Mouse (Mus musculus): ENCODE measurements around the gene Ccdc85c. TPM values are rescaled to one million over a fixed set of nuclear protein-coding genes. Genes with fewer than 3 reads are reported as not detected.

Ccdc85c gene
- polyA plus RNA-seq, 1 experiment, result 22.5 TPM

DNA sequence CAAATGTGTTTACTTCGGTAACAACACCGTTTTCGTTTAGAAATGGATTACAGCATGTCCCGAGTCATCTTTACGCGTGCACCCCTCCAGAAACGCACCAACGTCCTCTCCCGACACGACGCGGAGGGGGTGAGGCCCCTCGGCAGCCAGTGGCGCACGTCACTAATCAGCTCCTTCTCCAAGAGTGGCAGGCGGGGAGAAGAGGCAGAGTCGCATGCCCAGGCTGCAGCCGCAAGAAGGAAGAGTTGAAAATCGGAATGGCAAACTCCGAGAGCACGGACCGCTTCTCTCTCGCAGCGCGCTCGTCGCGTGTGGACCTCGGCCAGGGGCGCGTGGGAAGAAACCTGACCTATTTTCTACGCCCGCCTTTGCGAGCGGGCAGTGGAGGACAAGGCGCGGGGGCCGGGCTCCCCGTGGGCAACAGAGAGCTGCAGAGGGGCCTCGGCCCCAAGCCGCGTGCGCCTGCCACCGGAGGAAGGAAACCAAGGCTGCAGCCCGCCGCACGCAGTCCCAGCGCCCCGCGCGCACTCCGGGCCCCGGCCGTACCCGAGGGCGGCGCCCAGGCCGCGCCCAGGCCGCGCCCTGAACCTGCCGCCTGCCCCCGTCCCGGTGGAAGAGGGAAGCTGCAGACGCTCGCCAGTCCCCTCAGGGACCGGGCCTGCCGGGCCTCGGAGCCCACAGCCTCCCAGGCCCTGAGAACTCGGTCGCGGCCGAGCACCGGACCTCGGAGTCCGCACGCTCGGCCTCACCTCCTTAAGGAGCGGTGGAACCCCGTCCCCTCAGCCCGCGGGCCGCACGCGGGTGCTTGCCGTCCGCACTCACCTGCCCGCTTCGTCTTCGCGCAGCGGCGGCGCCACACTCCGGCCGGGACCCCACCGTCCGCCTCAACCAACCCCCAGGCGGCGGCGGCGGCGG is 96.6 kb downstream of the Ccdc85c start:
- TF ChIP-seq CTCF (IDR thresholded peaks at IDR 0.05; ENCODE audit: insufficient read depth, low read length) (no peak), POLR2A (IDR thresholded peaks at IDR 0.05; ENCODE audit: borderline replicate concordance, extremely low read depth, low read depth, low read length) (peak; percentile 35; the same call in 1 of the 2 replicates)
- under 1% methylated on average over 100 of the region's 103 CpGs for WGBS
- Histone ChIP-seq H3K4me3 (replicated peaks; ENCODE audit: extremely low read depth, low read depth, low read length) (peak overlapping the region; percentile 81), H3K4me1 (ENCODE audit: control insufficient read depth, insufficient read depth, low read length) (peaks cover 15% of the 10 kb centered on the region)
- DNase-seq, result peak; percentile 56

DNA sequence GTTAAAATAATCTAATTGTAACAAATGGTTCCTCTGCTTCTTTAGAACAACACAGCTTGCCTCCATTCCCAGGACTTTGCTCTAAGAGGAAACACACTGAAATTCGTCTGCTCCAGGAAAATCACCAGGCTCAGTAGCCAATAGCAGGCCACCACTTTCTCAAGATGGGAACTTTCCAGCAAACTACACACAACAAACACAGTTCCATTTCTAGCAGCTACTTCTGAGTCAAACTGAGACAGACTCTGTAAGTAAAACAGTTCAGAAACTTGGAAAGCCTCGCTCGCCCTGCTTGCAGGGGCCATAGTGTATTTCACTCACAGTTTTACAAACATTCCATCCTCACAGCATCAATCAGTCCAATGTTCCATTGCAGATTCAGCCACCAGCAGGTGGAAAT is 98.9 kb downstream of the Ccdc85c start:
- no peak for DNase-seq
- TF ChIP-seq CTCF (IDR thresholded peaks at IDR 0.05; ENCODE audit: insufficient read depth, low read length) (no peak), POLR2A (IDR thresholded peaks at IDR 0.05; ENCODE audit: borderline replicate concordance, extremely low read depth, low read depth, low read length) (no peak)
- Histone ChIP-seq H3K4me3 (replicated peaks; ENCODE audit: extremely low read depth, low read depth, low read length) (no peak overlapping the region), H3K4me1 (ENCODE audit: control insufficient read depth, insufficient read depth, low read length) (peaks cover 27% of the 10 kb centered on the region)
- WGBS, result 47% methylated on average over 3 of the region's 3 CpGs

DNA sequence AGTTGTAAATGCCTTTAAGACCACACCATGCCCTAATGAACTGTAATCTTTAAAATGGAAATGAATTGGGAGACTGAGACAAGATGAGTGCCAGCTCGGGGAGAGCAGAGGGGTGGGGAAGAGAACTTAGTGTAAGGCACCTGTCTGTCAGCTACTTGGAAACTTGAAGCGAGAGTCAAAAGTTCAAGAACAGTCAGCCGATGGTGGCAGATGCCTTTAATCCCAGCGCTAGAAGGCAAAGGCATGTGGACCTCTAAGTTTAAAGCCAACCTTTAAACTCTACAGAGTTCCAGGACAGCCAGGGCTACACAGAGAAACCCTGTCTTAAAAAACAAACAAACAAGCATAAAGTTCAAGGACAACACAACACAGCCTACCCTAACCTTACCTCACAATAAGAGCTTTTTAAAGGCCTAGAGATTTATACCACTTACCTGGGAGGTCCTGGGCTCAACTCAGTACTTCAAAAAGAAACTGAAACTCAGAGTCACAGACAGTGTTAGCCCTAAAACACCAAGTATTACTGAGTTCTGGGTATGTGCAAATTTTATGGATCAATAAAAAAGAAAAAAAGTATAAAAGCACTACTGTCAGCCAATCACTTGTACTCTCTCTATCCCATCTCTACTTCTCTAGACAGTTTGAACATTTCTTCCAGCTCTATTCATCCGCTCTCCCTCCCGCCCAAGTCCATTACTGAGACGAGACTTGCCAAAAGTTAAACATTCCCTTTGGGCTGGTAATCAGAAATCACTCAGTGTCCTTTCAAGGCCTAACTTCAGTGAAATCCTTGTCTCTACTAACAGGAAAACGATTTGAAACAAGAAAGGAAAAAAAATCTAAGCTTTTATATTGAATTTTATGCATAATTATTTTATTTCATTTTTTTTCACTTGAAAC is 100.4 kb downstream of the Ccdc85c start:
- Histone ChIP-seq H3K4me1 (ENCODE audit: control insufficient read depth, insufficient read depth, low read length) (peaks cover 29% of the 10 kb centered on the region), H3K4me3 (replicated peaks; ENCODE audit: extremely low read depth, low read depth, low read length) (no peak overlapping the region)
- WGBS, result 51% methylated on average over 8 of the region's 8 CpGs
- TF ChIP-seq POLR2A (IDR thresholded peaks at IDR 0.05; ENCODE audit: borderline replicate concordance, extremely low read depth, low read depth, low read length) (no peak), CTCF (IDR thresholded peaks at IDR 0.05; ENCODE audit: insufficient read depth, low read length) (no peak)
- no peak for DNase-seq

DNA sequence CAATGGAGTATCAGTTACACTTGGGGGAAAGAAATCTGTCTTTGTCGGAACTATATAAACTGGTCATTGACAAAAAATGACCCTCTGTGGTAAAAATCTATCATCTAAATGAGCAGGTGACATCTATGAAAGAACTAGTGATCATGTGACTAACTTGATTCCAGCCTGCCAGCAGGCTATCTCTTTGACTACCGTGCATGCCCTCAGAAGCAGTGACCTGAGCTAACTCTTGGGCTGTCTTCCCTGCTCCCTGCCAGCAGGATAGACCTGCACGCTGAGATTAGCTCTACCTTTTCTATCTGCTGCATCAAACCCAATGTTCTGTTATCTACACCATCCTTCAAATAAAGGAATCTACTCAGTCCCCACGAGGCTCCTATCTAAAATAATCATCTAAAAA is 102.6 kb downstream of the Ccdc85c start:
- 54% methylated on average over 4 of the region's 4 CpGs for WGBS
- TF ChIP-seq CTCF (IDR thresholded peaks at IDR 0.05; ENCODE audit: insufficient read depth, low read length), result no peak
- no peak for TF ChIP-seq POLR2A (IDR thresholded peaks at IDR 0.05; ENCODE audit: borderline replicate concordance, extremely low read depth, low read depth, low read length)
- H3K4me3 ChIP-seq (replicated peaks; ENCODE audit: extremely low read depth, low read depth, low read length), result no peak overlapping the region
- DNase-seq, result no peak
- peaks cover 35% of the 10 kb centered on the region for H3K4me1 ChIP-seq (ENCODE audit: control insufficient read depth, insufficient read depth, low read length)

DNA sequence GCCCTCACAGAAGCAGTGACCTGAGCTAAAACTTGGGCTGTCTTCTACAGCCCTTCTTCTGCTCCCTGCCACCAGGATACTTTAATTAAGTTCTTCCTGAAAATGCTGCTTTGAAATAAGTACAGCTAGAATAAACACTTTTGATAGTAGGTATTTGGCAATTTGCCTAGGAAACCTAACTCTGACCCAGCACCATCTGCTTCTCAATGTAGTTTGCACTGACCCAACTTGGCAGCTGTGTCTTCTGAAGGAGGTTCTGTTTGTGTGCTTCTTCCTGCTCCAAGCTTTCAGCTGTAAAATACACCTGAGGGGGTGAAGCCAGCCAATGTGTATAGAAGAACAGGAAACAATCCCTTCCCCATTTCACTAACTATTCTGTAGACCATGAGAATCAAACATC is 103.9 kb downstream of the Ccdc85c start:
- no peak overlapping the region for H3K4me3 ChIP-seq (replicated peaks; ENCODE audit: extremely low read depth, low read depth, low read length)
- TF ChIP-seq CTCF (IDR thresholded peaks at IDR 0.05; ENCODE audit: insufficient read depth, low read length) (no peak), POLR2A (IDR thresholded peaks at IDR 0.05; ENCODE audit: borderline replicate concordance, extremely low read depth, low read depth, low read length) (no peak)
- peaks cover 30% of the 10 kb centered on the region for H3K4me1 ChIP-seq (ENCODE audit: control insufficient read depth, insufficient read depth, low read length)
- no peak for DNase-seq

DNA sequence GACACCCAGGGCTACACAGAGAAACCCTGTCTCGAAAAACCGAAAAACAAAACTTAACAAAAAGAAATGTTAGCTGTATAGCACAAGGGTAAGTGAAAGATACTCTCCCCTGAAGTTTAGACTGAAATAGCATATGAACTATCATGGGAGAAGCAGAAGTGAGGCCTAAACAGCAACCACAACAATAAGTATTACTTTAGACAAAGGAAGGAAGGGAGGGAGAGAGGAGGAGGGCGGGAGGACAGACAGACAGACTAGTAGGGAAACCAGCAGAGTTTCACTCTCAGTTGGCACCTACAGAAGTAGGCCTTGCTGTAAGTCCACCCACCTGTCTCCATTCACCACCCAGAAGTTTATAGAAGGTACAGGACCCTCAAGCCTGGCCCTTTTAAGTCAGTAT is 104.8 kb downstream of the Ccdc85c start:
- no peak for TF ChIP-seq CTCF (IDR thresholded peaks at IDR 0.05; ENCODE audit: insufficient read depth, low read length)
- no peak for TF ChIP-seq POLR2A (IDR thresholded peaks at IDR 0.05; ENCODE audit: borderline replicate concordance, extremely low read depth, low read depth, low read length)
- DNase-seq, result no peak
- WGBS, result 64% methylated on average over 3 of the region's 3 CpGs
- Histone ChIP-seq H3K4me3 (replicated peaks; ENCODE audit: extremely low read depth, low read depth, low read length) (no peak overlapping the region), H3K4me1 (ENCODE audit: control insufficient read depth, insufficient read depth, low read length) (peaks cover 28% of the 10 kb centered on the region)

DNA sequence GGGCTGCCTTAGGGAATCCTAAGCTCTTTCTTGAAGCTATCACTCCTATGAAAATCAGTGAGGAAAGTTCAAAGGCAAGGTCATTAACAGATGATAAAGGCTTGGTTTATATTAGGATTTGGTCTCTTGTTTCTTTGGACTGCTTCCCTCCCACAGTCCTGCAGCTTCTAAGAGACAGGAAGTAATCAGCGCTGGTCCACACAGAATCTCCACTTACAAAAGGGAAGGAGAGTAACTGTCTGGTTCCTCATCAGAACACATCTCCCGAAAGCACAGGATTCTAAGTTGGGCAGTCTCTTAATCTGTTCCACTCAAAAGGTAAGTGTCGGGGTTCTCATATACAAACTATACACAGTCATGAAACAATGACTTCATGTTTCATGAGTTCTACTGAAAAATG is 106.3 kb downstream of the Ccdc85c start:
- Histone ChIP-seq H3K4me3 (replicated peaks; ENCODE audit: extremely low read depth, low read depth, low read length) (no peak overlapping the region), H3K4me1 (ENCODE audit: control insufficient read depth, insufficient read depth, low read length) (peaks cover 28% of the 10 kb centered on the region)
- TF ChIP-seq CTCF (IDR thresholded peaks at IDR 0.05; ENCODE audit: insufficient read depth, low read length), result no peak
- no peak for TF ChIP-seq POLR2A (IDR thresholded peaks at IDR 0.05; ENCODE audit: borderline replicate concordance, extremely low read depth, low read depth, low read length)
- DNase-seq, result no peak
- 21% methylated on average over 3 of the region's 3 CpGs for WGBS

DNA sequence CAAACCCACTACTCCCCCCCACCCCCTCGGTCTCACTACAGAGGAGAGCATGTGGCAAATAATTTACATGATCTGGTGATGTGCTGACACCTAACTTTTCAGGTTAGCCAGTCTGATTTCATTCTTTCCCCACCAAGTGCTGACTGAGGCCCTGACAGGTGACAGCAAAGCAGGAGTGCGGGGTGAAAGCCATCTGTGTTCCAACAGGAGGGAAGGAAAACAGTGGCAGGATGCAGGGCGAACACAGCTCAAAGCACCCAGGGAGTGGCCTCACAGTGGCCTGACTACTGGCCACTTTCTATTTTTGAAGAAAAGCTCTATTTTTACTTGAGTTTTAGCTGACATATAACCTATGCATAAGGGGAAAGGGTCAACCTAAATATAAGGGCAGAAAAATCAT is 111.5 kb downstream of the Ccdc85c start:
- 79% methylated on average over 3 of the region's 3 CpGs for WGBS
- Histone ChIP-seq H3K4me1 (ENCODE audit: control insufficient read depth, insufficient read depth, low read length) (peaks cover 2% of the 10 kb centered on the region; the same call in 1 of the 2 replicates), H3K4me3 (replicated peaks; ENCODE audit: extremely low read depth, low read depth, low read length) (no peak overlapping the region)
- DNase-seq, result no peak
- TF ChIP-seq POLR2A (IDR thresholded peaks at IDR 0.05; ENCODE audit: borderline replicate concordance, extremely low read depth, low read depth, low read length), result no peak
- TF ChIP-seq CTCF (IDR thresholded peaks at IDR 0.05; ENCODE audit: insufficient read depth, low read length), result no peak

DNA sequence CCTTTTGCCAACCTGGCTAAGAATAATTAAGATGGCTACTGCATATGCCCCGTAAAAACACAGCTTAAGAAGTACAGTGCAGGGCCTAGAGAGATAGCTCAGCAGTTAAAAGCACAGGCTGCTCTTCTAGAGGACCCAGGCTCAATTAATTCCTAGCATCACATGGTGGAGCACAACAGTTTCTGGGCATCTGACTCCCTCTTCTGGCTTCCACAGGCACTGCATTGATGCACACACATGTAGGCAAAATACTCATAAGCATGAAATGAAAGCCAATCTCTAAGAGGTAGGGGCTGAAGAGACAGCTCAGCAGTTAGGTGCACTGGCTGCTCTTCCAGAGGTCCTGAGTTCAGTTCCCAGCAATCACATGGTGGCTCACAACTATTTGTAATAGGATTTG is 113.2 kb downstream of the Ccdc85c start:
- WGBS, result 95% methylated on average over 1 of the region's 1 CpGs
- Histone ChIP-seq H3K4me1 (ENCODE audit: control insufficient read depth, insufficient read depth, low read length) (no peaks in the 10 kb centered on the region; the same call in 1 of the 2 replicates), H3K4me3 (replicated peaks; ENCODE audit: extremely low read depth, low read depth, low read length) (no peak overlapping the region)
- DNase-seq, result no peak
- peak; percentile 24; the same call in 1 of the 2 replicates for TF ChIP-seq CTCF (IDR thresholded peaks at IDR 0.05; ENCODE audit: insufficient read depth, low read length)
- TF ChIP-seq POLR2A (IDR thresholded peaks at IDR 0.05; ENCODE audit: borderline replicate concordance, extremely low read depth, low read depth, low read length), result no peak
